Mouse (Mus musculus) lung, postnatal 0 days (tissue): Measurements from ENCODE around the gene Cytip. TPM values are rescaled to one million over a fixed set of nuclear protein-coding genes. Genes with fewer than 3 reads are reported as not detected.
"Not testable (repeated sequence)": the region's sequence is repeated elsewhere in the genome, so short reads cannot be mapped to it uniquely, and the experiment has no call there.

ENCODE experiments used
- ATAC-seq: fragments of 200-750 bp; cut with Nextera tagmentation; 2 replicates; pipeline ENCODE4 v1.8.0; 2017; ENCODE audit warnings: moderate library complexity
- DNase-seq: peaks from one replicate; pipeline ENCODE4 v3.0.0-alpha.2; 2016; ENCODE audit warnings: low spot score
- H3K27ac ChIP-seq: fragments of 300-500 bp; sonication (generic); 2 replicates; pipeline ENCODE4 v1.5.1; 2014; ENCODE audit warnings: antibody characterized with exemption, mild to moderate bottlenecking, low read length, mixed read lengths
- H3K27me3 ChIP-seq: fragments of 300-500 bp; sonication (generic); replicated peaks from 2 replicates; pipeline ENCODE4 v1.6.1; 2014; ENCODE audit warnings: low read length, mixed read lengths; ENCODE audit not compliant: insufficient read depth
- H3K36me3 ChIP-seq: fragments of 300-500 bp; sonication (generic); 2 replicates; pipeline ENCODE4 v1.6.1; 2014; ENCODE audit warnings: low read length, mixed read lengths; ENCODE audit not compliant: insufficient read depth
- H3K4me1 ChIP-seq: fragments of 300-500 bp; sonication (generic); 2 replicates; pipeline ENCODE4 v1.6.1; 2014; ENCODE audit warnings: antibody characterized with exemption, low read depth, low read length, mixed read lengths; ENCODE audit not compliant: insufficient read depth
- H3K4me2 ChIP-seq: fragments of 300-500 bp; sonication (generic); replicated peaks from 2 replicates; pipeline ENCODE4 v1.6.1; 2014; ENCODE audit warnings: low read depth, mild to moderate bottlenecking, low read length, moderate library complexity, mixed read lengths
- H3K4me3 ChIP-seq: fragments of 300-500 bp; sonication (generic); 2 replicates; pipeline ENCODE4 v1.5.1; 2014; ENCODE audit warnings: low read depth, low read length
- H3K9ac ChIP-seq: fragments of 300-500 bp; sonication (generic); replicated peaks from 2 replicates; pipeline ENCODE4 v1.6.1; 2014; ENCODE audit warnings: low read depth, mild to moderate bottlenecking
- H3K9me3 ChIP-seq: fragments of 300-500 bp; sonication (generic); 2 replicates; pipeline ENCODE4 v1.6.1; 2016; ENCODE audit warnings: low read length, mixed read lengths
- CTCF ChIP-seq: IDR thresholded peaks from 2 replicates; pipeline ENCODE4 v1.5.1; 2016; ENCODE audit warnings: antibody characterized with exemption, mild to moderate bottlenecking
- EP300 ChIP-seq: IDR thresholded peaks from 2 replicates; pipeline ENCODE4 v1.6.1; 2016; ENCODE audit warnings: antibody characterized with exemption, mild to moderate bottlenecking, control low read depth
- WGBS: fragments of 180-500 bp; shearing (Covaris S2); extraction: QIAGEN DNeasy Blood & Tissue Kit; methylation state at CpG from one replicate; pipeline ENCODE4 v1.1.7; 2014; 5-methylcytosine and 5-hydroxymethylcytosine counted together
- polyA plus RNA-seq: library from polyadenylated mRNA; unstranded; fragments of >200 nt; fragmentation: Nextera tagmentation; extraction: Ambion mirVana; gene quantifications from 2 replicates; pipeline ENCODE4 v1.2.1, GENCODE M21; 2015

The Cytip gene
- polyA plus RNA-seq, 1 experiment from 2014 or later = 19.0 TPM

DNA sequence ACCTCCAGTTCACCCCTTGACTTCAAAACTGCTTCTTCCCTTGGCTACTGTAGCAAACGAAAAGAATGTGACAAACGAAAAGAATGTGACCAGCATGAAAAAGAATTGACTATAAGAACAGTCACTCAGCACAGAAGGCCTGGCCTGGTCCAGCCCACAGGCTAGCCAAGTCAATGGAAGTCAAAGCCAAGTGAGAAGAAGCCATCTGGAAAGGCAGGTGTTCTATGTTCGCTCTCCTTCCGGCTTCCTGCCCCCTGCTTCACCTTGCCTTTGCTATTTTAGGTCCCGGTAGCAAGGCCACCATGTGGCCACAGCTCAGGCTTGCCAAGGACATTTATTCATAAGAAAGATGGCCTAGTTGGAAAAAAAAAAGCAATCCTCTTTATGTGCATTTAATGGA, 56.7 kb downstream of the Cytip start:
- 69% methylated on average over 5 of the region's 5 CpGs for whole genome bisulfite sequencing
- DNase-seq (no peak), ATAC-seq (no peak)
- no peaks in the 10 kb centered on the region for H3K9me3 ChIP-seq
- no peaks in the 10 kb centered on the region for H3K36me3 ChIP-seq
- H3K4me1 ChIP-seq = no peaks in the 10 kb centered on the region
- no peak overlapping the region for H3K4me3 ChIP-seq
- no peaks in the 10 kb centered on the region for H3K27me3 ChIP-seq
- no peak overlapping the region for H3K9ac ChIP-seq
- H3K4me2 ChIP-seq = no peak overlapping the region
- TF ChIP-seq CTCF (no peak), EP300 (no peak)
- no peak overlapping the region for H3K27ac ChIP-seq

DNA sequence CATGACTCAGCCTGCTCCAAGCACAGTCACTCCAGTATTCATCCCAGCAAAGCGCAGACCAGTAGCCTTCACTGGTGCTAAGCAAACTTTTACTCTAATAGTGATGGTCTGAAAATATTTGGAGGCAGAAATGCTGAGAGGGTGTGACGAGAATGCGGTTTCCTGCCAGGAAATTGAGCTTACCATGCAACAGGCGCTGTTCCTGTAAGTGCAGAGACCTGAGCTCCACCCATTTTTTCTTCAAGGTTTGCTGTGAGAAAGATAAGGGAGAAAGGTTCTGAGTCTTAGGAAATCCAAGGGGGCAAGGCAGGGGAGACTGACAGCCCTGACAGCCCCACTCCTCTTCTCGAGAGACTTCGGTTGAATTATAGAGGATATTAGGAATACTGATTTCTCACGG, 57.7 kb downstream of the Cytip start:
- no peaks in the 10 kb centered on the region for H3K27me3 ChIP-seq
- no peak overlapping the region for H3K9ac ChIP-seq
- H3K9me3 ChIP-seq = no peaks in the 10 kb centered on the region
- DNase-seq = peak; percentile 43
- no peak overlapping the region for H3K4me2 ChIP-seq
- no peak overlapping the region for H3K27ac ChIP-seq
- no peak overlapping the region for H3K4me3 ChIP-seq
- WGBS = 66% methylated on average over 7 of the region's 7 CpGs
- TF ChIP-seq EP300 = no peak
- no peak for TF ChIP-seq CTCF
- no peak for ATAC-seq
- H3K36me3 ChIP-seq = no peaks in the 10 kb centered on the region
- H3K4me1 ChIP-seq = no peaks in the 10 kb centered on the region

DNA sequence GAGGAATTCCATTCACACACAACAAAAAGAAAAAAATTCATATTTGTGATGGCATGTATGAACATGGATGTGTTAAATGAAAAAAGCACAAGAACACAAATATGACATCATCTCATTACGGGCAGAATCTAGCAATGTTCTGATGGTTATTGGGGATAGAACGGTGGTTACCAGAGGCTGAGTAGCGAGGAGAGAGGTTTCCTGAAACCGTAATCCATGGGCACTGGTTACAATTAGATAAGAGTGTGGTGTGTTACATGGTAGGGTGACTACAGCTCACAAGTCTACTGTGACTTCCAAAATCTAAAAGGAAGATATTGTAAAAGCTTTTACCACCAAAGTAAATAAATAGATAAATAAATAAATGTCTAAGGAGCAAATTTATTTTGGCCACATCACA, 58.8 kb downstream of the Cytip start:
- no peak overlapping the region for H3K4me2 ChIP-seq
- no peaks in the 10 kb centered on the region for H3K36me3 ChIP-seq
- WGBS = 89% methylated on average over 4 of the region's 4 CpGs
- no peak overlapping the region for H3K27ac ChIP-seq
- TF ChIP-seq CTCF (no peak), EP300 (no peak)
- DNase-seq (no peak), ATAC-seq (no peak)
- H3K4me3 ChIP-seq = no peak overlapping the region
- H3K27me3 ChIP-seq = no peaks in the 10 kb centered on the region
- H3K9me3 ChIP-seq = no peaks in the 10 kb centered on the region
- H3K4me1 ChIP-seq = no peaks in the 10 kb centered on the region
- H3K9ac ChIP-seq = no peak overlapping the region

DNA sequence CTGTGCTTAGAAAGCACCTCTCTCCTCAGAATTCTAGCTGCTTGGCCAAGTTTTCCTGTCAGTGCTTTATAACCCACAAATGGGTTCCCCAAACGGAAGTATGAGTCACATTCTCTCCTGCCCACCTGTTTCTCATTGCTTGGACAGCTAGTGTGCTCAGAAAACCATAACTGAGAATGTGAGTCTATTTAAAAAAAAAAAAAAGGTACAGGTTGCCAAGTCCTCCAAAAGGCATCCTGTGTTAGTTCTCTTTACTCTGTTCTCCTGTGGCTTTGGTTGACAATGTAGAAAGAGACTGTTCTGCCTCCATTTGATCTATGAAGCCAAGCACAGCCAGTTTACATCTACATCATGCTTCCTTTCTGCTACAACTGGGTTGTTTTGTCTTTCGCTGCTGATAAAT, 60.3 kb downstream of the Cytip start:
- H3K4me2 ChIP-seq = no peak overlapping the region
- H3K9ac ChIP-seq = no peak overlapping the region
- H3K36me3 ChIP-seq = no peaks in the 10 kb centered on the region
- TF ChIP-seq EP300 (no peak), CTCF (no peak)
- WGBS = 72% methylated on average over 2 of the region's 2 CpGs
- no peaks in the 10 kb centered on the region for H3K4me1 ChIP-seq
- no peak for DNase-seq
- H3K9me3 ChIP-seq = no peaks in the 10 kb centered on the region
- H3K4me3 ChIP-seq = no peak overlapping the region
- no peaks in the 10 kb centered on the region for H3K27me3 ChIP-seq
- no peak for ATAC-seq
- H3K27ac ChIP-seq = no peak overlapping the region

DNA sequence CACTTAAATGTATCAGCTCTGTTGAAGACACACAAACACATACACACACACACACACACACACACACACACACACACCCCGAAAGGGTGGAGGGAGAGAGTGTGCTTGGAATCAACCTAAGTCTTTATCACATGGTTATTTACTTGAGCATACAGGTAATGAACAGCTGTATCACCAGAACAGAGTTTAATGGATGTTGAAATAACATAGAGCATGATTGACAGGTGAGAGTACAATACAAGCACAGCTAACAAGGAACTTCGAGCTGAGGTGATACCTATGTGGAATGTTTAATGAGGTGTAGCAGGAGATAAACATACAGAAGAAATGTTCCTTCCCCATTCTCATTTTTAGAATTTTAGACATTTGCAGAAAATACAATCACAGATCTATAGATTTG, 62.7 kb downstream of the Cytip start:
- Histone ChIP-seq H3K9me3 (no peaks in the 10 kb centered on the region), H3K36me3 (no peaks in the 10 kb centered on the region), H3K4me2 (no peak overlapping the region), H3K4me1 (no peaks in the 10 kb centered on the region), H3K27ac (no peak overlapping the region), H3K9ac (no peak overlapping the region), H3K27me3 (no peaks in the 10 kb centered on the region), H3K4me3 (no peak overlapping the region)
- ATAC-seq = no peak
- no peak for DNase-seq
- TF ChIP-seq CTCF = no peak
- no peak for TF ChIP-seq EP300
- WGBS = 40% methylated on average over 2 of the region's 2 CpGs

DNA sequence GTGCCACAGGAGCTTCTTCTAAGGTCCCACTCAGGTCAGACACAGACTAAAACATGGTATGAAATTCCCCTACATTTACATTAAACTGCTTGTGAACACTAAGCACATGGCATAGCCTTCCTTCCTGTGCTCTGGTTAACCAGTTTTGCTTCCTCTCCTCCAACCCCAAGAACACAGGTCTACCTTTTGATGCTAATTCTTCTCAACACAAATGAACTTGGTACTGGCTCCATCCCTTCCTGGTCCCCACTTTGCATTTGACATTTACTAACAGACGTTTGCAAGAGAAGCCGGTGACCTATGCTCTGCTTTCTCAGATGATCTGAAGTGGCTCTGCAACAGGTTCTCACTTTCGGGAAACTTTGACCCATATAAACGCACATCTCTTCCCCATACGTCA, 65.4 kb downstream of the Cytip start:
- Histone ChIP-seq H3K36me3 (no peaks in the 10 kb centered on the region), H3K9ac (no peak overlapping the region), H3K4me3 (no peak overlapping the region), H3K27me3 (no peaks in the 10 kb centered on the region), H3K9me3 (no peaks in the 10 kb centered on the region), H3K4me1 (no peaks in the 10 kb centered on the region), H3K4me2 (no peak overlapping the region), H3K27ac (no peak overlapping the region)
- ATAC-seq (no peak), DNase-seq (no peak)
- TF ChIP-seq CTCF = no peak
- no peak for TF ChIP-seq EP300
- 76% methylated on average over 5 of the region's 5 CpGs for WGBS

DNA sequence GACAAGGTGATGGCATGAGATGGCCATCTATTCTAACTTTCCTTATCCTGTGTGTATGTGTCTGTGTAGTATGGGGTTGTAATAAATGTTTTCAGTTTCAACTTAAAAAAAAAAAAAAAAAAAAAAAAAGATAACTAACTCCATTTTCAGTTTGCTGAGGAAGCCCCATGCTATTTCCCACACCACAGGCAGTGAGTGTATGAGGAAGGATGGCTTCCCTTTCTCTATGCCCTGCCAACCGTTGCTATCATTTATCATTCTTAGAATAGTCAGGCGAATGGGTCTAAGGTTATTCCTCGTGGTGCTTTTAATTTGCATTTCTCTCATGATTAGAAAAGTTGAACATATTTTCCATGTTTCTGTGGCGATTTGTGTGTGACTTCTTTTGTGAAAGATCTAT, 84.2 kb downstream of the Cytip start:
- 52% methylated on average over 4 of the region's 4 CpGs for WGBS
- DNase-seq = no peak
- TF ChIP-seq EP300 (no peak), CTCF (no peak)

DNA sequence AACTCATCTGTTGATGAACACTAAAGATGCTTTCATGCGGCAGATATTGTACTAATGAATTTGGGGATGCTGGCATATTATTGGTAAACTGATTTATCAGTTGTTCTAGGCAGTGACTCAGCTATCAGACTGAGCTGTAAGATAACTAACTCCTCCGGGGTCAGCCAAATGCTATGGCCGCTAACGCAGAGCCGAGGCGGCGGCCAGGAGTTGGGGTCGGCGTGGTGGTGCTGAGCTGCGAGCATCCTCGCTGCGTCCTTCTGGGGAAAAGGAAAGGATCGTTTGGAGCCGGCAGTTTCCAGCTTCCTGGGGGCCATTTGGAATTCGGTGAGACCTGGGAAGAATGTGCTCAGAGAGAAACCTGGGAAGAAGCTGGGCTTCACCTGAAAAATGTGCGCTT, 87.4 kb downstream of the Cytip start:
- H3K27me3 ChIP-seq, H3K9me3 ChIP-seq, H3K27ac ChIP-seq, H3K4me2 ChIP-seq, H3K36me3 ChIP-seq, ATAC-seq, H3K9ac ChIP-seq, H3K4me3 ChIP-seq, DNase-seq, H3K4me1 ChIP-seq: not testable (repeated sequence)
- WGBS = 81% methylated on average over 11 of the region's 16 CpGs

More for the DNA sequence above, 84.2 kb downstream of the Cytip start:
- H3K9ac ChIP-seq = no peak overlapping the region
- no peak for ATAC-seq
- no peaks in the 10 kb centered on the region for H3K4me1 ChIP-seq
- no peak overlapping the region for H3K4me3 ChIP-seq
- no peak overlapping the region for H3K4me2 ChIP-seq
- no peaks in the 10 kb centered on the region for H3K27me3 ChIP-seq
- no peak overlapping the region for H3K27ac ChIP-seq
- H3K9me3 ChIP-seq = no peaks in the 10 kb centered on the region
- no peaks in the 10 kb centered on the region for H3K36me3 ChIP-seq
